Mouse (Mus musculus) layer of hippocampus, postnatal 36 days (tissue): ENCODE data around the gene Exog. TPM values are rescaled to one million over a fixed set of nuclear protein-coding genes. Genes with fewer than 3 reads are reported as not detected.
A peak's percentile ranks its signal among the peaks of the same experiment; 100 is the strongest.

Source experiments
- DNase-seq, 2 experiments: peaks; one replicate each; pipeline ENCODE4 v3.0.0; 2022
- total RNA-seq, 2 experiments: library from RNA; stranded (reverse); gene quantifications; 2 replicates each; pipeline ENCODE4 v1.2.3; 2021

Gene Exog
- total RNA-seq, 2 experiments from 2014 or later, result 20.0 to 21.1 TPM

- DNase-seq, result peak; percentile 59 to 66
These were observed 15.7 kb downstream of the Exog start for GRCm38 (mm10) chr9:119460410-119460809.

GRCm38 (mm10) chr9:119465056-119465455, 20.3 kb downstream of the Exog start:
- no peak for DNase-seq

DNA sequence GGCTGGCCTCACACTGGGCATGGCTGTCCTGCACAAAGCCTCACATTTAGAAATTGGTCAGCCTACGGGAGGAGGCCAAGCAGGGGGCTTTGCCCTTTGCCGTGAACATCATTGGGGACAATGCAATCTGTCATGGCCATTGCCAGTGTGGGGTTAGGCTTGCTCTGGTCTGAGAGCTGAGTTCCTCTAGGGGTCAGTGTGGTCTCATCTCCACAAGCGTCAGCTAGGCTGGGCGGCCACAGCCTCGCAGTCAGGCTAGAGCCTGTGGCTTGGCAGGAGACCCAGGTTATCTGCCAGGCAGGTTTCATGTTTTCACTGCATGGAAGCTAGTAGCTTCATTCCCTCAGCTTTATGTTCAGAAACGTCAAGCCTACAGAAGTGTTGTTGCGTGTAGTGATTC, 20.9 kb downstream of the Exog start:
- DNase-seq, result no peak

GRCm38 (mm10) chr9:119469691-119470353, 25.1 kb downstream of the Exog start:
- DNase-seq, result no peak

DNA sequence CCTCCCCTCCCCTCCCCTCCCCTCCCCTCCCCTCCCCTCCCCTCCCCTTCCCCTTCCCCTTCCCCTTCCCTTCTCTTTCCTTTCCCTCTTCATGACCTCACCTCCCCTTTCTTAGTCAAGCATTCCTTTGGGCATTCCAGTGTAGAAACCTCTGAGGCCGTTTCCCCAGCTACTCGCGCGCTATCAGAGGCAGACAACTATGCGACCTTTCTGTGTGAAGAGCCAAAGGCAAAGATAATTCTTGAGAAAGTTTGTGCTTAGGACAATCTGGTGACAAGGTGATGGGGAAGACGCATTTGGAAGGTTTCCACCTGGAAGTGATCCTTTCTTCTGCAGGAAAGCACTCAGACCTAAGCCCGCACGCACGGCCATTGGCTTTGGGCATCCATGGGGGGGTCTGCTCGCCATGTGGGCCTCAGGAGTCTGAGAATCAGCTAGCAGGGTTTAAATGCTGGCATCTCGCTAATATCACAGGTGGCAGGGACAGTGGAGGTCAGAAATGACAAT, 27.7 kb downstream of the Exog start:
- no peak for DNase-seq

- DNase-seq, result no peak
These were observed 28.3 kb downstream of the Exog start for GRCm38 (mm10) chr9:119473011-119473410.

DNA sequence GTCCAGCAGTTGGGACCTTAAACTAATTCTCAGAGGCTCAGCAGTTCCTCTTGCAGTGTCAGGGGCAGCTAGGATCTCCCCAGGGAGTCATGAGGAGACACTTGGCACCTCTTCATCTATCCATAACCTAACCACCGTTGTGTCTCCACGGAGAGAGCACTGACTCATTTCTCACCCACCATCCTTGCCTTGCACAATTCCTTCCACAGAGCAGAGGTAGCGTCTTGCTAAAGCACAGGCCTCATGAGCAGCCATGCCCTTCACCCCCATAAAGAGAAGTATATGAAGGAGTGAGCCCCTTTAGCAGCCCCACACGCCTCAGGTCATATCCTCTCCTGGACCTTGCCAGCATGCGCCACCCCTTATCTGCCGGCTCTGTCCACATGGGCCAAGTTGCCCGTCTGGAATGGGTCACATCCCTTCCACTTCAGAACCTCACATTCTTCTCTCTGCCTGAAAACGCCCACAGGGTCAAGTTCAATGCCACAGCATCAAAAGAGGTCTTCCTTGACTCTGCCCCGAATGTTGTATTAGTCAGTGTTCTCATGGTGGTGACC, 28.9 kb downstream of the Exog start:
- no peak for DNase-seq

GRCm38 (mm10) chr9:119474717-119475611, 30.2 kb downstream of the Exog start:
- no peak for DNase-seq

- DNase-seq, result no peak
These were observed 33.0 kb downstream of the Exog start for GRCm38 (mm10) chr9:119477754-119478153.

- no peak for DNase-seq
These were observed 33.6 kb downstream of the Exog start for GRCm38 (mm10) chr9:119478345-119478744.

GRCm38 (mm10) chr9:119479297-119479696, 34.6 kb downstream of the Exog start:
- DNase-seq, result no peak

- no peak for DNase-seq
These were observed 36.9 kb downstream of the Exog start for GRCm38 (mm10) chr9:119481612-119482011.

- no peak for DNase-seq
These were observed 39.0 kb downstream of the Exog start for GRCm38 (mm10) chr9:119483554-119484353.

- no peak for DNase-seq
These were observed 39.7 kb downstream of the Exog start for GRCm38 (mm10) chr9:119484420-119484819.

DNA sequence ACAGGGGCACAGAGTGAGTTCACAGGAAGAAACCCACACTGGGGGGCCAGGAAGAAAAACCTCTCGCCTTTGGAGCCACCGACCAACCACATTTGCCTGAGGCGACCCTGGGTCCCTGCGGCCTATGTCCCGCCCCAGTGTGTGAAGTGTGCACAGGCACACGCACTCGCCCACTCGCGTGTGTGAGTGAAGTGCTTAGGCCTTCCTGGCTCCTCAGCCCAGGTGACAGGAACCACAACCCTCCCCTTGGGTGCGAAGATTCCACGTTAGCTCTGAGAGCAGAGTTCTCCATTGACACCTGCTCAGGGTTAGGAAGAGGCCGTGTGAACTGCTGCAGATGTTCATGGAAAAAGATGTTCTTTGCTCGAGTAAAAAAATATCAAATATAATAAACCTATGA, 40.1 kb downstream of the Exog start:
- DNase-seq, result no peak

DNA sequence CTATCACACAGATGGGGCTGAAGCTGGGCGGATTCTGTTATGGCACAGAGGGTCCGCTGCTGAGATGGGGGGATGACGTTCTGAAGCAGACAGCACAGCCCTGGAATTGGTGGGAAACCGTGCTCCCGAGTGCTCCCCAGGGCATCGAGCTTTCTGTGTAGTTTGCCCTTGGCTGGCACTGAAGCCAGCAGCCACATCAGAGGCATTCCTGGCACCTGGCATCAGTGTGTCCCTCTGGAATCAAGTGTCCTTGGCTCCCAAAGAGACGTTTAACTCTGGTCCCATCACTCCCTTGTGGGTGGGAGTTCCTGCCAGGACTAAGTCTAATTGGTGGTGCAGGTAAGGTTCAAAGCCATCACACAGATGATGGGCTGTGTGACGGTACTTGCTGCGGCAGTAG, 51.6 kb downstream of the Exog start:
- no peak for DNase-seq

DNA sequence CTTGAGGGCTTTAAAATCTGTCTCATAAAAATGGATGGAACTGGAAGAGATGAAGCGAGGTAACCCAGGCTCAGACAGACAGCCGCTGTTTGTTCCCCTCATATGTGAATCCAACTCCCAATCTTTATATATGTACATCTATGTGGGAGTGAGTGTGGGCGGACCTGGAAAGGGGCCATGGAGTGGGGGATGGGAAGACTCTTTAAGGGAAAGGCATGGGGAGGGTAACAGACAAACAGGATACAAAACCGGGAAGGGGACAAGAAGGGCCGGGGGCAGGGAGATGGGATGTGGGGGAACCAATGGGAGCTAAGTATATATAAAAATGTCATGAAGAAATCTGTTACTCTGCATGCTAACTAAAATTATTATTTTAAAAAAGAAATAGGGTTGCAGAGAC, 52.2 kb downstream of the Exog start:
- DNase-seq, result no peak

- no peak for DNase-seq
These were observed 53.0 kb downstream of the Exog start for GRCm38 (mm10) chr9:119497546-119498246.

DNA sequence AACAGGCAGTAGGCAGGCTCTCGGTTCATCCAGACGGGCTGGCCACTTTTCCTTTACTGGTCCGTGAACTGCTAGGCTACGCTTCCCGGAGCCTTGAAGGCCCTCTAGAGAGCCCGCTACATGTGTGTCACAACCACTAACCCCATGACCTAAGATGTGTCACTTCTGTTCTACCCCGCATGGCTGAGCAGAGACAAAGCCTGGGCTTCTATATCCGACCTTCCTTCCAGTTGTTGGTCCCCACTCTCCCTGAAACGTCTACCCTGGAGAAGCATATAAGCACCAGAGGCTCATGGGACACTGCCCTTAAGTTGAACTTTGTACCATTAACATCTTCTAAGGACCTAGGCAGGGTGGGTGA, 53.5 kb downstream of the Exog start:
- DNase-seq, result no peak

- no peak for DNase-seq
These were observed 54.1 kb downstream of the Exog start for GRCm38 (mm10) chr9:119498885-119499284.

DNA sequence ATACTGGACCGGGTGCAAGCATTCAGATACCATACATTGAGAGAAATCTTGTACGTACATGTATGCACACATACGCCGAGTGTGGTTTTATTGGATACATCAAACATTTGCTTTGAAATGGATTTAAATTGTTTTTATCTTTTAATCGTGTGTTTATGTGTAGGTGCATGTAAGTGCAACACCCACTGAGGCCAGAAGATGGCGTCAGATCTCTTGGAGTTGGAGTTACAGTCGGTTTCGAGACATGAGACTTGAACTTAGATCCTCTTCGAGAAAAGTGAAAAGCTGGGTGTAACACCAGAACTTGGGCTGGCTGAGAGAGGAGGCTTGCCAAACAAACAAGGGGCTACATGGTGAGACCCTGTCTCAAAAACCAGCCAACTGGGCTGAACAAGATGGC, 58.9 kb downstream of the Exog start:
- no peak for DNase-seq
